8 mouse cellular contexts compared by ENCODE assay signal in the genomic region with DNA sequence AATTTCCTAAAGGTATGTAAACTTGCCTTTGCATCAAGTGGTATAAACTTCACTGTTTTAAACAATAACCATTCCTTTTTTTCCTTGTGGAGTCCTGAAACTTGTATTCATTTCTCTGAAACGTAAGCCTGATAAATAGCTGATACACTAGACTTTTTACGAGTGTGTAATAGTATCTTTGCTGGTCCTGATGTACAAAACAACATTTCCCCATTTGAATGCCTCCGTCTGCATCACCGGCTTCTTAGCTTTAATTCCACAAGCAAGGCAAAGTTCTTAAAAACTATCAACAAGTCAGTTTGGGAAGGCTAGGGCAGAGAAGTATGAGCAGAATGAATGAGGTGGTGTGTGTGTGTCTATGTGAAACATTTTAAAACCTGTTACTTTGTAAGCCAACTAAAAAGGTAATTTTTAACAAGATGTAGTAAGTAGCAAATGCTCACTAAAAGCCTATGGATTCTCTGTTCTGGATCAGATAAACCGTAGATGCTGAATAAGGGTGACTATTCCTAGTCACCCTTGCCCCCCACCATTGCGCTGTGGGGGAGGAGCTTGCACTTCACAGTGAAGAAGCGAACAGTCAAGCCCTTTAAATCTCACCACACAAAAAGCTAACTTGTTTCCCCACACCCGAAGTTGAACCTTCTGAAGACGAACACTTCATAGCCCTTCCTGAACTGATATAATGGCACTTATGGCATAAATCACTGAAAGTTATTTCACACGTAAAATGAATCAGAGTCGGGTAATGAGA. TPM values are rescaled to one million over a fixed set of nuclear protein-coding genes. Genes with fewer than 3 reads are reported as not detected.
DNase-seq lines count a peak whose midpoint lies in the region; ATAC-seq lines count a peak whose summit lies in the region.

No protein-coding gene starts in this region.

- 7% methylated on average over 11 of the region's 11 CpGs for WGBS in kidney, embryonic 15.5 days
- WGBS in midbrain, embryonic 10.5 days = 31% methylated on average over 11 of the region's 11 CpGs

- DNase-seq in CD4-positive, CD25-positive, alpha-beta regulatory T cell, adult 2 months (ENCODE audit: low read depth, low spot score) = peak; percentile 52
- DNase-seq in NIH3T3 (ENCODE audit: low read depth) (peak; percentile 44), MN1 (ENCODE audit: low spot score) (no peak)
- DNase-seq in midbrain, embryonic 10.5 days (ENCODE audit: low spot score) = no peak
- DNase-seq in thymus, adult 18-20 months = peak; percentile 15 to 29

- peak overlapping the region; percentile 98 for H3K27ac ChIP-seq in kidney, embryonic 15.5 days
- H3K27ac ChIP-seq in midbrain, embryonic 10.5 days (replicated peaks) = no peak overlapping the region

- no peaks in the 10 kb centered on the region for H3K36me3 ChIP-seq in kidney, embryonic 15.5 days
- H3K36me3 ChIP-seq in midbrain, embryonic 10.5 days = no peaks in the 10 kb centered on the region

- peak overlapping the region; percentile 90 for H3K4me2 ChIP-seq in kidney, embryonic 15.5 days

- H3K9me3 ChIP-seq in kidney, embryonic 15.5 days (replicated peaks) = no peaks in the 10 kb centered on the region
- H3K9me3 ChIP-seq in midbrain, embryonic 10.5 days (replicated peaks) = no peaks in the 10 kb centered on the region

- peak overlapping the region; percentile 98 for H3K4me3 ChIP-seq in kidney, embryonic 15.5 days (replicated peaks)
- H3K4me3 ChIP-seq in midbrain, embryonic 10.5 days = peak overlapping the region; percentile 83

- ATAC-seq in CD4-positive, CD25-positive, alpha-beta regulatory T cell, adult 4 months = no peak
- peak; percentile 46; the same call in 1 of the 2 replicates for ATAC-seq in erythroid progenitor cell, adult 5-6 weeks (replicated peaks; ENCODE audit: low FRiP score, poor library complexity, severe bottlenecking)
- ATAC-seq in kidney, embryonic 15.5 days (replicated peaks; ENCODE audit: low FRiP score) = no peak

- peaks cover 19% of the 10 kb centered on the region for H3K4me1 ChIP-seq in kidney, embryonic 15.5 days
- peaks cover 20% of the 10 kb centered on the region for H3K4me1 ChIP-seq in midbrain, embryonic 10.5 days

- no peaks in the 10 kb centered on the region for H3K27me3 ChIP-seq in kidney, embryonic 15.5 days
- H3K27me3 ChIP-seq in midbrain, embryonic 10.5 days (ENCODE audit: low read depth, poor library complexity, severe bottlenecking) = peaks cover 35% of the 10 kb centered on the region

- peak overlapping the region; percentile 96; the same call in 1 of the 2 replicates for H3K9ac ChIP-seq in kidney, embryonic 15.5 days

RNA-seq across cellular contexts. Expression of a gene that starts 1.9 kb away (rescaled TPM):
- polyA plus RNA-seq in CD4-positive, CD25-positive, alpha-beta regulatory T cell, adult 4 months (2017; shearing (Covaris generic)) = 10 to 100 TPM; 86.1 to 97.5 TPM
- total RNA-seq in erythroid progenitor cell, adult 5-6 weeks (2015; ENCODE audit: low replicate concordance) = 256 and 320 TPM in 2 replicates
- total RNA-seq in erythroid progenitor cell, adult 5-6 weeks (2017; ENCODE audit: low replicate concordance) = 179 and 231 TPM in 2 replicates
- 64.9 and 67.2 TPM in 2 replicates for polyA plus RNA-seq in kidney, embryonic 15.5 days (2015; fragmentation: Nextera tagmentation; extraction: Ambion mirVana)
- 19.7 and 22.5 TPM in 2 replicates for polyA plus RNA-seq in midbrain, embryonic 10.5 days (2016; fragmentation: Nextera tagmentation; extraction: Ambion mirVana)

RNA-seq across cellular contexts. Expression of a gene that starts 34.0 kb away (rescaled TPM):
- polyA plus RNA-seq in CD4-positive, CD25-positive, alpha-beta regulatory T cell, adult 4 months (2017; shearing (Covaris generic)) = 10 to 100 TPM; 35.2 to 42.3 TPM
- 13.8 and 19.1 TPM in 2 replicates for total RNA-seq in erythroid progenitor cell, adult 5-6 weeks (2015; ENCODE audit: low replicate concordance)
- total RNA-seq in erythroid progenitor cell, adult 5-6 weeks (2017; ENCODE audit: low replicate concordance) = 11.8 and 20.7 TPM in 2 replicates
- polyA plus RNA-seq in kidney, embryonic 15.5 days (2015; fragmentation: Nextera tagmentation; extraction: Ambion mirVana) = 24.1 and 25.4 TPM in 2 replicates
- polyA plus RNA-seq in midbrain, embryonic 10.5 days (2016; fragmentation: Nextera tagmentation; extraction: Ambion mirVana) = 22.6 and 24.7 TPM in 2 replicates

Comparison
In these comparisons a context has a peak if more than half of its experiments do, and no peak if none do; other contexts are left out.
1. DNase-seq: peak in CD4-positive, CD25-positive, alpha-beta regulatory T cell, adult 2 months (single experiment), NIH3T3 (single experiment) and thymus, adult 18-20 months (2 of 2); none in midbrain, embryonic 10.5 days (single experiment) and MN1 (single experiment).